Mouse (Mus musculus): ENCODE measurements around the gene Caprin1.

Caprin1 gene

DNA sequence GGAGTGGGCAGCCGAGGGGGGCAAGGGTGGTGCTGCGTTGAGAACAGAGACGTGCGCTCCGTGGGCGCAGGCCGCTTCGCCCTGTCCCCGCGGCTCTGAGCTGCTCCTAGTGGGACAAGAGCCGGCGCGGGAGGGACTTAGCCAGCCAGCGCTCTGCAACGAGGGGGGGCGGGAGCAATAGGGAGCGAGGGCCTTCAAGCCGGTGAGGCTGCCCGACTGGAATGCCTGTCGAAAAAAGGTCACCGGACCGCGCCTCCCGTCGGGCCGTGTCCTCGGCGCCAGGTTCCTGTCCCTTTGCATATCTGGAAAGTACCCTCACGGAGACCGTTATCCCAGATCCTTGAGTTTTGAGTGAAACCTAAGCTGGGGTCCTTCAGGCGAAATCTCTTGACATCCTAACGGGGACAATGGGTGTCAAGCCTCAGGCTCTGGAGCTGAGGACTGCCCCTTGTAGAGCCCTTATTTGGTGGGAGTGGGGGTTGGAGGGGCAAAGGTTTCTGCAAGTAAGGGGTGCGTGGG lies at the start of gene Caprin1:
Caprin1 (minus strand) TSS at position 159 of the 519 bp plus-strand sequence.
- DNase-seq (ENCODE audit: low spot score in 2 of 2) = peak; percentile 88 to 90

DNA sequence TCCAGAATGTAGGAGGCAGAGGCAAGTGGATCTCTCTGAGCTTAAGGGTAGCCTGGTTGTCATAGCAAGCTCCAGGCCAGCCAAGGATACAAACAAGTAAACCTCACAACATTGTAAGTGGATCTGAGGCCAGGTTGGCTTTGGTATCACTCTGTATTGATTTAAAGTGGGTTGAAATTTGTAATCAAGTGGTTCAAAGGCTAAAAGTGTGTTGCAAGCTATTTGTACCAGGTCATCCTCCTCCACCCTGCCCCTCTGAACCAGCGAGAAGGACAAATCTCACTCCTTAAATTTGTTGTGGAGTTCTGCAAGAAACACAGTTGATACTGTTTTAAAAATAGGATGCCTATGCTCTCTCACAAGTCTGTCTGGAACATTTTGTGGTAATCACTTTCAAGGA lies 49.4 kb upstream of the Caprin1 start:
- no peak for DNase-seq (ENCODE audit: low spot score in 2 of 2)

DNA sequence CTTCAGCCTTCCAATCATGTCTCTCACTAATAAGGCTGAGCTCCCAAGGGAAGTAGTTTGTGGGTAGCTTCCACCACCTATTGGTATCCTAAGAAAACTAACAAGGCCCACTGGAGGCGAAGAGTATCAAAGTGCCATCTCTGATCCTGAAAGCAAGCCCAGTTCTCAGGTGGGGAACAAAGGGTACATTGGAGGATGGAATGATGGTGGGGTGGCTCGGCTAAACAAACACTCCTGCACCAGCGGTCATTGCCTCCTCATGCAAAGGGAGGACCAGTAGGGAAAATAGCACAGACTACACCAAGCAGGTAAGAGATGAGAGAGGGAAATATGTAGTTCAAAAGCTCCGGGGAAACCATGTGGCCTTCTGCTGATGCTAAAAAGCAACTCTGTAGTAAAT lies 48.8 kb upstream of the Caprin1 start:
- no peak for DNase-seq (ENCODE audit: low spot score in 2 of 2)

DNA sequence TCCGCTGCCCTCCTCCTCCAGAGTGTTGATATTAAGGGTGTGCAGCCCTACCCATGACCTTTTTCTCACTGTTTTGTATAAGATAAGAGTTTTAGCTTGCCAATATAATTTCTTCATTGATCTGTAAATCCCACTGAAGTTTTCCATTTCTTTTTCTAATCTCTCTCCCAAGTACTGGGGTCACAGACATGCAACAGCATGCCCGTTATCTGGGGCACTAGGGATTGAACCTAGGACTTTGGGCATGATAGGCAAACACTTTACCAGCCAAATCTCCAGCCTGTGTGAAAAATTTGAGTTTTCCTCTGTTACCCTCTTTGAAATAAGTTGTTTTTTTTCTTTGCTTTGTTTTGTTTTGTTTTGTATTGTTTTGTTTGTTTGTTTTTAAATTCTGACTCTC lies 46.6 kb upstream of the Caprin1 start:
- DNase-seq (ENCODE audit: low spot score in 2 of 2) = no peak

DNA sequence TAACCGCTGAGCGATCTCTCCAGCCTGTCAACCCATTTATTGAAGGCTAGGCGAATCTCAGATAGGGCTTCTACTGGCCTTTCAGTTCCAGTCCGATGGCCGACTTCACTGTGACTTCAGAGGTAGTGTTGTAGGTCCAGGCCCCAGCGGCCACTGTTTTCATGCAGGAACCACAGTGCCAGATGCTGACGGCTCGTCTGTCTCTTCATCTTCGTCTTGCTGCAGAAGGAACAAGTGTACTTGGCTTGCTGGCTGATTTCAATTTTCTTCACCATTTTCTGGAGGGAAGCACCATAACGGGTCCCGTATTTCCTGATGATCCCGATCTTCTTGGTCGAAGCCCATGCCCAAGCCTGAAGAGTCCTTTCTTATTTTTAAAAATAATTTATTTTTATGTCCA lies 45.9 kb upstream of the Caprin1 start:
- DNase-seq (ENCODE audit: low spot score in 2 of 2) = no peak

DNA sequence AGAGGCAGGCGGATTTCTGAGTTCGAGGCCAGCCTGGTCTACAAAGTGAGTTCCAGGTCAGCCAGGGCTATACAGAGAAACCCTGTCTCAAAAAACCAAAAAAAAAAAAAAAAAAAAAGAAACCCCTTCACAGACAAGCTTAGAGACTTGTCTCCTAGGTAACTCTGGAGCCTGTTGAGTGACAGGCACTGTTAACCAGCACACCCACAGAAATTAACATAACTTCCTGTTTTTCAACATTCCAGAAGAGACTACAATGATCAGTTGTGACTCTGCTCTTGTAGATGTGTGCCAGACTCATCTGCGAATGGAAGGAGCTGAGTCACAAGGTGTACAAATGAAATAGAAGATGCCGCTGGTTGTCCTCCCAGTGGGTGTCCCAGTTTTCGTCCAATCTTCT lies 44.9 kb upstream of the Caprin1 start:
- DNase-seq (ENCODE audit: low spot score in 2 of 2) = no peak

DNA sequence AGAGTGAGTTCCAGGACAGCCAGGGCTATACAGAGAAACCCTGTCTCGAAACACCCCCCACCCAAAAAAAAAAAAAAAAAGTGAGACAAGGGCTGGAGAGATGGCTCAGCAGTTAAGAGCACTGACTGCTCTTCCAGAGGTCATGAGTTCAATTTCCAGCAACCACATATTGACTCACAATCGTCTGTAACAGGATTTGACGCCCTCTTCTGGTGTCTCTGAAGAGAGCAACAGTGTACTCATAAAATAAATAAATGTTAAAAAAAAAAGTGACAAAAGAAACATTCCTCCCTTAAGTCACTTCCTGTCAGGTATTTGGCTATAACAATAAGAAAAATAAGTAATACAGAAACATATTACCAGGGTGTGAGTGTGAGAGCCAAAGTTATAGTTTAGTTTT lies 41.0 kb upstream of the Caprin1 start:
- no peak for DNase-seq (ENCODE audit: low spot score in 2 of 2)

DNA sequence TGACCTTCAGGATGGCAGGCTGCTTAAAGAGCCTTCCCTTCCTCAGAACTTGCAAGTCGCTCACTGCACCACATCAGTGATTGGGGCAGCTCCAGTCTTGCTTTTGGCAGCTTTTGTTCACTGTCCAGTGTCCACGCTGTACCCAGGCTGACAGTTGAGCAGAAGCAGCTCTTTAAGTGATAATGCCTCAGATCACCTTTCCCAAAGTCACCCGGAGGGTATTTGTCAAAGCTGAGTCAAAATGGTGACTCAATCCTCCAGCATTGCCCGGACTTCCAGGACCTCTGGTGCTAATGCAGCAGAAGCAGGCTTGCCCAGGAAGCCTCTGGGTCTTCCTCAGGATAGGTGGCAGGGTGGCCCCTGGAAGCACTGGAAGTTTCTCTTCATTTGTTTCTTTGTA lies 39.7 kb upstream of the Caprin1 start:
- DNase-seq (ENCODE audit: low spot score in 2 of 2) = no peak

DNA sequence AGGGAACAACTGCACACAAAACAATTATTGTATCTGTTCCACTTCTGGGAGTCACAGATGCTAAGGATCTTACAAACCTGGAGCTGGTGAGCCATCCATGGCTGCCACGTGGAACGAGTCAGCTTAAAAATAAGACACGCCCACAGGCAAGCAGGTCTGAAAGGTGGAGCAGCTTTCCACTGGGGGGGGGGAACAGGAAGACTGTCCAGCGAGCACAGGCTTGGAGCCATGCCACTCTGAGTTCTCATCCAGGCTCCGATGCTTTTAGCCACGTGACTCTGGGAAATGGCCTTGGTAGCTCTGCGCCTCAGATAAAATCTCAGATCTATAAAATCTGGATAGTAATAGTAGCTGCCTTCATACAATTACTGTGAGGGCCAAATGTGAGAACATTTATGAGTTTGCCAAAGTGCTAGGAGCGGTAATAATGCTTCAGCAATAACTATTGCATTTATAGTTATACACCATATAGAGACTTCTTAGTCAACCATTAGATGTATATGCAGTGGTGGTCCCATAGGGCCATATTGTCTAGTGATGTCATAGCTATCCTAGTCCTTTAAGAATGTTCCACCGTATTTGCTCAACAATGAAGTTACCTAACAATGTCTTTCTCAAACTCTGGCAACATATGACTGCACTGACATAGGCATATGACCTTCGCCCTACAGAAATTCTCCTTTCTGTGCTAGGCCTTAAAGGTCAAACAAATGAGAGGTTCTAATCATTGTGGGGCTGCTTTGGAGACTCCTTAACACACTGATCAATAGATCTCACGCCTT lies 38.4 kb upstream of the Caprin1 start:
- DNase-seq (ENCODE audit: low spot score in 2 of 2) = no peak

DNA sequence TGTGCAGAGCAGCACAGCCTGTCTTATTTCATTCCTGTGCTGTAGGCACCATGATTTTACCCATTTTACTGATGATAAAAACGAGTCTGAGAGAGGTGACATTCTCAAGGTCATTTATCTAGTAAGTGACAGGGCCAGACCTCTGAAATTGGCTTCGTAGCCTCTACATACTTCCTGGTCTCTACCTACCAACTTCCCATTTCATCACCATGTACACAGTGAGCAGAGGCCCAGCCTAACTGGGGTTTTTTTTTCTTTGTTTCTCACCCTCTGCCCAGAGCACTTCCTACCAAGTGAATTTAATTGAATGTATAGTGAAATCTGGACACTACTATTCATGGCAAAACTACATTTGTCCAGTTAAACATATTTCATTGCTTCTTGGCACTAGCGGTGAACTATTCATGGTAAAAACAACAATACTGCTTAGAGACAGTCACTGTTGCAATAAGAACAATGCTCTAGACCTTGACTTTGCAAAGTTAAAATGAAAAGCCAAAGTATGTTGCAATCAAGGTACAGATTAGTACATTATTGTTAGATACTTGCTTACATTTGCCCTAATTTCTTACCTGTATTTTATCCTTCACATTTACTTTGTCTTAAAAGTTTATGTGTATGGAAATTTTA lies 36.5 kb upstream of the Caprin1 start:
- no peak for DNase-seq (ENCODE audit: low spot score in 2 of 2)

DNA sequence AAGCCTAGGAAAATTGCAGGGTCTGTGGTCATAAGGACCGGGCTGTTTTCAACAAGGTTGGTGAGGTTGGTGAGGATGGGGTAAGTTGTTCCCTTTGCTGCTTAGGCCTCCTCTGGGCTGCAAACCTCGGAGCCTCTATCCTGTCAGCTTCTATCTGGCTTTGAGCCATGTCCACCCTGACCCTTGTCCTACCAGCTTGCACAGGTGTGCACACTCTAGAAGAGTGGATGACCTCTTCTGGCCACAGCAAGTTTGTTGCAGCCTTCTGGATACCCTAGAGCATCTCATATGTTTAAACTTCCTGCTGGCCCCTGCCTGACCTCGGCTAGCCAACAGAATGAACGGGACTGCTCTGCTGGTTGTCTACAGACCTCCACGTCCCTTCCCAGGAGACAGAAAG lies 35.5 kb upstream of the Caprin1 start:
- DNase-seq (ENCODE audit: low spot score in 2 of 2) = no peak

DNA sequence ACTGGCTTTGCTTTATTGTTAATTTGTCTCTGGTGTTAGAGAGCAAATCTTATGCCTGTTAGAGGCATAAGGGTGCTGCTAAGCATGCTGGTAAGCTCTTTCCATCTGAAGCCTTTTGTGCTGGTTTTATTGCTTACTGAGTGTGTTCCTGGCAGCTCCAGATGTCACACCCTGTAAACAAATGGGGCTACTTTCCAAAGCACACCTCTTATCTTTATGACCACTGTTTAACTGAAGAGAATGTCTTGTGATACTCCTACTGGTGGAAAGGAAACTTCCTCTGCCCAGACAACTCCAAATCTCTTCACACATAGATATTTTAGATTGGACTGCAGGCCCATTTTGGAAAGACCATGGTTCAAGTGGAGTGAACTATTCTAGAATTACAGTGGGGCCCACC lies 31.5 kb upstream of the Caprin1 start:
- no peak for DNase-seq (ENCODE audit: low spot score in 2 of 2)

DNA sequence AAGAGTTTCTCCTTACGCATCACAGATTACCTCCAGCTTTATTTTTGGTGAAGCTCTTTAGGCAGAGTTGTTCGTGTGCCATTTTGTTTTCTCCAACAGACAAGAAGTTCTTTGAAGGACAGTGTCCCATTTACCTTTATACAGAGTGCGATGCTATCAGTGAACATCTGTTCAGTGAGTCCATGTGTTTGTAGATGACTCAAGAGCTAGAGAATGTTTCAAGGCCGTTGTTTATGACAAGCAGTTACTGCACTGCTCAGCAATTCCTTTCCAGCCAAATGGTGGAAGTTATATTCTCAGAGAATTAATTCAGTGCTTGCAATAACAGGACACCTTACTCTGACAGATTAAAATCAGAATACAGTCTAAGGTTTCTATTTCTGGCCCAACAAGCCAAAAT lies 27.5 kb upstream of the Caprin1 start:
- DNase-seq (ENCODE audit: low spot score in 2 of 2) = no peak

DNA sequence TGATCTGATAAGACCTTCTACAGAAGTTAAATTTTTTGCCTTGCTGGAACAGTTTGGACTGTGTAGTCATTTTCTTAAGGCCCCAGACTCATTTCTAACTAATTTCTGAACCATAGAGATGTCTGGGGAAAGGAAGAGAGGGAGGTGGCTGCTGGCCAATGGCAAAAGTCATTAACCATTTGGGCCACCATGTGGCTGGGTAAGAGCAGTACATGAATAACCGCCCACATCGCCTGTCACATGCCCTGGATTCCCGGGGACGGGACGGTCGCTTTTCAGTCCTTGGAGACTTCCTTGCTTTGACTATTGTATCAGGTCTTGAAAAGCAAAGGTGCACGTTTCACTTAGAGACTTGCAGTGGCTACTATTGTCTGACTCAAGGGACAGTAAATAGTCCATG lies 25.1 kb upstream of the Caprin1 start:
- no peak for DNase-seq (ENCODE audit: low spot score in 2 of 2)

DNA sequence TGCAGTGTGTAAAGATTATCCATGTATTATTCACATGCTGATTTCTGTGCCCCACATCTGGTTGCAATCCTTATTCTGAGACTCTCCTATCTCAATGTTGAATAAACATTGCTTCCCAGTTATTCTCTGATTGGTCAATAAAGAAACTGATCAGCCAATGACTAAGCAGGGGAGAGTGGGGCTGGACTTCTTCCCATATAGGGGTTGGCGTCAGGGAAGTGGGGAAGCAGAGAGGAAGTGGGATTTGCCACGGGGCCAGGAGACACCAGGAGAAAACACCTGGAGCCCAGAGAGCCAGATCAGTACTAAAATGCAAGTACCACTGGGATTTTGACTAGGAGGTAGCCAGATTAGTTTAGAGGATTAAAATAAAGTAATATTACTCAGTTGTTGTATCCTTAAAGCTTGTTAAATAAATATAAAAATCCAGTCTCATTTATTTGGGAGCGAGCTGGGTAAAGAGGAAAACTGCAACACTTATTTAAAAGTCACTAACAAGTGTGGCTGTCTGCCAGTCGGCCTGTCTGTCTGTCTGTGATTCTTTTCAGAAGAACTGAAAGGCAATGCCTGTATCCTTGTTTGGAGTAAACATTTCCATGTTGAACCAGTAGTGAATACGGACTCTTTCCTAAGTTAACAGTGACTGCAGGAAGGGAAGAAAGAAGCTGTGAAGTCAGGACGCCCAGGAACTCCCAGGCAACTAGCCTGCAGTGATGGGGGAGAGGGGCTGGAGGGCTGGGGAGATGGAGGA lies 19.9 kb upstream of the Caprin1 start:
- no peak for DNase-seq (ENCODE audit: low spot score in 2 of 2)

DNA sequence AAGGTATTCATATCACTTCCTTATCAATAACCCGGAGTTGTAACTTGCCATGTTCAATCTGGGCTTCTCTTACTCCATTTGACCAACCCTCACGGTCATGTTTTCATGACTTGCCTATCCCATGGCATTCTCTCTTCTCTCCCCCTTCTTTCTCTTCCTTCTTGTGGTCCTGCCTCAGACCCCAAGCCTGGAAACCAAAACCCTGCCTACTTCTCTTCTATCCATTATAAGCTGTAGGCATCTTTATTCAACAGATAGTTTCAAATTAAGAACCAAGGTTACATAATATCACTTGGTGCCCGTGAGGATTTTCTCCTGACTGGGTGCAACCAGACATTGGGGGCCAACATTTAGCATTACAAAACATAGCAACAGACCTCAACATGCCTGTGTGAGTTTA lies 18.5 kb upstream of the Caprin1 start:
- DNase-seq (ENCODE audit: low spot score in 2 of 2) = no peak

DNA sequence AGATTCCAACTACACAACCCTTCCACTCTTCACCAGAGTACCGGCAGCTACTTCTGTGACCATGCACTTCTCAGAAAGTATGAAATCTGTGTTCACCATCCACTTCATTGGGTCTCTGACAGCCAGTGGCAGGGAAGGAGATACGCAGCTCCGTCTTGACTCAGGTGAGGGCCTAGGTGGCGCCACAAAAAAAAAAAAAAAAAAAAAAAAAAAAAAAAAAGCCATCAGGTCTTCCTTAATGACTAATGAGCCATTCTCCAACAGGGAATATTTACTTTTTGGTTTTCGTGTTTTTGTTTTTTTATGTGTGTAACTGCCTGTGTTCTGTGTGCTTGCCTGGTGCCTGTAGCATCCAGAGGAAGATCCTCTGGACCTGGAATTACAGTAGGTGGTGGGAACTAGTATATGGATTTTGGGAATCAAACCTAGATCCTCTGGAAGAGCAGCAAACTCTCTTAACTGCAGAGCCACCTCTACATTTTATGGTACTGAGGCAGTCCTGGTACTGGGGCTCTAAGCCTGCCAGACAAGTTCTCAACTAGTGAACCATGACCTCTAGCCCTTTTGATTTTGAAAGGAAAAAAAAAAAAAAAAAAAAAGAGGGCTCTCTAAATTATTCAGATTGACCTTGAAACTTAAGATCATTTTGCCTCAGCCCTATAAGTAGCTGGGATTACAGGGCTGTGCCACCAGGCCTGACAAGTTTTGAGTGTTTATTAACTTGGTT lies 14.2 kb upstream of the Caprin1 start:
- DNase-seq (ENCODE audit: low spot score in 2 of 2) = no peak

DNA sequence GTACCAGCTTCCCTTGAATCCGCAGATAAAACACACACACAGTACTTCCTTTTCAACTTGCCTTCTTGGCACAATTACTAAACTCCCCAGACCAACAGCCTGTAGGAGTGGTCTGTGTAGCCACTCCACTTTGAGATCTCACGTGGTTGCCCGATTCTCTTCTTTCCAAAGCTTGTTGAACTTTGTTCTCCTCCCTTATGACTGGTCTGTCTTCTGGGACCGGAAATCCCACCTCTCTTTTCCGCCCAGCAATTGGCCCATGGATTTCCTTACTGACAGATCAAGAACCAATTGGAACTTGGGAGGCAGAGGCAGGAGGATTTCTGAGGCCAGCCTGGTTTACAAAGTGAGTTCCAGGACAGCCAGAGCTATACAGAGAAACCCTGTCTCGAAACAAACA lies 13.0 kb upstream of the Caprin1 start:
- no peak for DNase-seq (ENCODE audit: low spot score in 2 of 2)

DNA sequence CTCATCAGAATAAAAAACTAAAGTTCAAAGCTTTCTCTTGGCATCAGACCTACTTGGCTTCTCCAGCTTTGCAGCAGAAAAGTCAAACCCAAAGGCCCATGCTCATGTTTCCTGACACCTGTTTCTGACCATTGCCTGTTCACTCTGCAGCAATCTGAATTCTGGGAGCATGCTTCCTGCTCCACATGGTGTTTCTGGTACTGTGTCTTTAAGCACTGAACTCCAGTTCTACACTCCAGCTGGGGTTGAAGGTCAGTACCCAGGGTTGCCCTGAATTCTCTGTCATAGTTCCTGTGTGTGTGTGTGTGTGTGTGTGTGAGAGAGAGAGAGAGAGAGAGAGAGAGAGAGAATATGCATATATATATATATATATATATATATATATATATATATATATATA lies 11.0 kb upstream of the Caprin1 start:
- DNase-seq (ENCODE audit: low spot score in 2 of 2) = no peak

DNA sequence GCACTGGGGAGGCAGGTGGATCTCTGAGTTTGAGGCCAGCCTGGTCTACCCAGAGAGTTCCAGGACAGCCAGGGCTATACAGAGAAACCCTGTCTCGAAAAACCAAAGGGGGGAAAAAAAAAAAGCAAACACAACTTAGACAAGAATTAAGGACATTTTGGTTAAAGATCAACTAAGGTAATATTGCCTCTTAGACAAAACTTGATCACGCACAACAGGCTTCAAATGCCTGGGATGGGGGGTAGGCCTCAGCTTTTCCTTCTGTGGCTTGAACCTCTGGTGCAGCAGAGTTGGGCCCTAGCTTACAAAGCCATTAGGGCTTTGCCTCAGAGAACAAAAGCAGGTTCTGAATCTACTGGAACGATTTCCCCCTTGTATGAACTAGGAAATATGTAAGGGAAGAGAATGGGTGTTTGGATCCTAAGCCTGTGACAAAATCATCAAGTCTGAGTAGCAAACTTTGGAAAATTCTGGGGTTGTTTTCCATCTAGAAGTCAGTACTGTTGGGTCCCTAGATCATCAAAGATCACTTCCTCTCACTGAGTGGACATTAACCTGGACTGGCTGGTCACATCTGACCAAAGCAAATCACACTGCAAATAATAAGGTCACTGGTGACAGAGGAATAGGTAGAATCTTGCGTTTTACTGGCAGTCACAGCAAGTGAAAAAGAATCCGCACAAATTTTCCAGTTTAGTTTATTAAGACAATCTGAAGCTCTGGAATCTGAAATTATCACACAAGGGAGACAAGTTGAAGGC lies 6.5 kb upstream of the Caprin1 start:
- DNase-seq (ENCODE audit: low spot score in 2 of 2) = no peak

DNA sequence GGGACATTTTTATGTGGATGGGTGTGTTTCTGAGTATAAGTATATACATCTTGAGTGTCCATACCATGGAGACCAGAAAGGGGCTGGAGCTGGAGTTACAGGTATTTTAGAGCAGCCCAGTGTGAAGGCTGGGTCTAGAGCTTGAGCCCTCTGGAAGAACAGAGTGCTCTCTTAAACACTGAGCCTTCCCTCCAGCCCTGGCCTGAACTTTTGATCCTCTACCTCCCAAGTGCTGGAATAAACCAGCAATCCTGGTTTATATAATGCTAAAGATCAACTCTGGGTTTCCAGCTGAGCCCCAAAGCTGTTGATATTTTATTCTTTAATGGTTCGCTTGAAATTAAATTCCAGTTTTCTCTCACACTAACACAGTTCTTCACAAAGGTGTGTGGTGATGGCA lies 5.0 kb upstream of the Caprin1 start:
- no peak for DNase-seq (ENCODE audit: low spot score in 2 of 2)
